Mouse (Mus musculus): Measurements from ENCODE around the gene Rpsa. TPM values are rescaled to one million over a fixed set of nuclear protein-coding genes. Genes with fewer than 3 reads are reported as not detected.

Gene Rpsa
- total RNA-seq, 2 experiments from 2014 or later: 2,951 to 3,677 TPM

GRCm38 (mm10) chr9:120111156-120111945 is 16.1 kb upstream of the Rpsa start:
- ATAC-seq (replicated peaks; ENCODE audit: poor library complexity, severe bottlenecking): no peak

DNA sequence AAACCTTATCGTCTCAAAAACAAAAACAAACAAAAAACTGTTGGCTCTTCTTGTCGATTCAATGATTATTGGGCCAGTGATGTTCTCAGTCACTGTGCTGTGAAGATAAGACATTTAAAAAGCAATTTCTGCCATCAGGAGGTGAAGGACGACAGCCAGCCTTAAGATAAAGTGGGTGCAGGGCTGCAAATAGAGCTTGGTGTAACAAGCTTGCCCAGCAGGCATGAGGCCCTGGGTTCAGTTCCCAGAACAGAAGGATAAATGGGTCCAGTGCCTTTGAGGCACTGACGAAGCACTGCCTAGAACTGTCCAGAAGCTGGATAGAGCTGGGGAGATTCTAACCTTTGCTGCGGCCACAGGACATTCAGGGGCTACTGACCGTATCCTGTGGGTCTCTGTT is 15.0 kb upstream of the Rpsa start:
- no peak for ATAC-seq (replicated peaks; ENCODE audit: poor library complexity, severe bottlenecking)

DNA sequence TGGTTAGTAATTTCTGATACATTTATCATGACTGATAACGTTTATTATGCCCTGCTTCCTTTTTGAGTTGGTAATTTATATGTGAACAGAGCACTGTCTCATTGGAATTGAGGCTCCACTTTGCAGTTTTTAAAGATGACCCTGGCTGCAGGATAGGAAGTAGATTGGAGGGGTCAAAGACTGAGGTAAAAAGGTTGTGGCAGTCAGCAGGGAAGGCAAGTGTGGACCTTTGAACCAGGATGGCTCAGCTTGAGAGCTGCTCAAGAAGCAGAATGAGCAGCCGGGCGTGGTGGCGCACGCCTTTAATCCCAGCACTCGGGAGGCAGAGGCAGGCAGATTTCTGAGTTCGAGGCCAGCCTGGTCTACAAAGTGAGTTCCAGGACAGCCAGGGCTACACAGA is 14.0 kb upstream of the Rpsa start:
- no peak for ATAC-seq (replicated peaks; ENCODE audit: poor library complexity, severe bottlenecking)

GRCm38 (mm10) chr9:120114051-120114788 is 13.3 kb upstream of the Rpsa start:
- no peak for ATAC-seq (replicated peaks; ENCODE audit: poor library complexity, severe bottlenecking)

DNA sequence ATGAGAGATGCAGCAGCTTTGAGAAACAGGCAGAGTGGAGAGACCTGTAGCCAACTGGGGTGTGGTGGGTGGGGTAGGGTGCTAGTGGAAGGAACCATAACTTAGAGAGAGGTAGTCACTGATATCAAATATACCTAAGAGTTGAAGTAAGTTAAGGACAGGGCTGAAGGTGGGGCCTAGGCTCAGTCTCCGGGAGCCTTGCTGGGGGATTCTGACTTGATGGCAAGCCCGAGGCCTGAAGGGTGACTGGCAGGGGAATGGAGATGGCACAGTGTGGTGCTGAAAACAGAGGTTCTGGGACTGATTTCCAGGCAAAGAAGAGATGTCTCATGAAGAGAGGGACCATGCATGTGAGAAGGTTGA is 12.7 kb upstream of the Rpsa start:
- no peak for ATAC-seq (replicated peaks; ENCODE audit: poor library complexity, severe bottlenecking)

DNA sequence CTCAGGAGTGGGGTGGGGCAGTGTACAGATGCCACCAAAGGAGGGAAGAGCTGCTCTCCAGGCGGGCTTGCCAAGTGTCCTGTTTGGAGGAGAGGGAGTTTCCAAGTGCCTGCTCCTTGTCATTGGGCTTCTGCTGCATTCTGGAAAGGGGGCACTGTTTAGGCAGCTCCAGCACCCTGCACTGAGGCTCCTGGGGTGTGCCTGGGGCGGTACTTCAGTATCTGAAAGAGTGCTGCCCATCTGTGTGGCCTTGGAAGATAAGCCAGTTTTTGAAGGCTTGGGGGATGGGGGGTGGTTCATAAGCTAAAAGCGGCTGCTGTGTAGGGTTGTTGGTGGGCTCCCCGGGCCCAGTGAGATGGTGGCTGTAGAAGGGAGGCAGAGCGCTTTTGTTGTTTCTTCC is 11.9 kb upstream of the Rpsa start:
- ATAC-seq (replicated peaks; ENCODE audit: poor library complexity, severe bottlenecking): no peak

DNA sequence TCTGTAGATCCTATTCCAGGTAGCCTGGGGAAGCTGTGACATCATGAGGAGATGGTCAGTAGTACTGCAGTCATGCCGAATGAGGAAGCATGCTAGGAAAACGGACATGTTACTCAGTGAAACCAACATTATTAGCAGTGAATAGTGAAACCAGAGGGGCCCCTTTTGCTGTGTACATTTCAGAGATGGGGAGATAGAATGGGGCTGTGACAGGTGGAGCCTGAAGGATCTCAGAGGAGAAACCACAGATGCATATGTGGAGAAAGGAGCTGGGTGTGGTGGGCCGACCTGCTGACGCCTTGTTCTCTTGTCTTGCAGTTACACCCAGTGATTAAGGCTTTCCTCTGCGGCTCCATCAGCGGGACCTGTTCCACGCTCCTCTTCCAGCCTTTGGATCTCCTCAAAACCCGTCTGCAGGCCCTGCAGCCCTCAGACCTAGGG is 11.3 kb upstream of the Rpsa start:
- peak; percentile 80 for ATAC-seq (replicated peaks; ENCODE audit: poor library complexity, severe bottlenecking)

GRCm38 (mm10) chr9:120118212-120118611 is 9.3 kb upstream of the Rpsa start:
- ATAC-seq (replicated peaks; ENCODE audit: poor library complexity, severe bottlenecking): peak; percentile 67

GRCm38 (mm10) chr9:120120503-120120902 is 7.0 kb upstream of the Rpsa start:
- no peak for ATAC-seq (replicated peaks; ENCODE audit: poor library complexity, severe bottlenecking)

DNA sequence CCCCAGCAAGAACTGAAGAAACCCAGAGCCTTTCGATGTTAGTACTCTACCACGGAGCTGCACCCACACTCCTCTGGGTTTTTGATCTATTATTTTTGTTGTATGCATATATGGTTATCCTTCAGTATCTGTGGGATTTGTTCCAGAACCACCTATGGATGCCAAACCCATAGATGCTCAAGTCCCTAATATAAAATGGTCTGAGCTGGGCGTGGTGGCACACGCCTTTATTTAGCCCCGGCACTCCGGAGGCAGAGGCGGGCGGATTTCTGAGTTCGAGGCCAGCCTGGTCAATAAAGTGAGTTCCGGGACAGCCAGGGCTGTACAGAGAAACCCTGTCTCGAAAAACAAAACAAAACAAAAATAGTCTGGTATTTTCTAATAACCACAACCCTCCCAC is 621 bp upstream of the Rpsa start:
- ATAC-seq (replicated peaks; ENCODE audit: poor library complexity, severe bottlenecking): no peak

- no peak for ATAC-seq (replicated peaks; ENCODE audit: poor library complexity, severe bottlenecking)
Observed at GRCm38 (mm10) chr9:120129276-120129675, 1.8 kb downstream of the Rpsa start.

- no peak for ATAC-seq (replicated peaks; ENCODE audit: poor library complexity, severe bottlenecking)
Observed at GRCm38 (mm10) chr9:120131784-120132288, 4.3 kb downstream of the Rpsa start.

GRCm38 (mm10) chr9:120132980-120133754 is 5.7 kb downstream of the Rpsa start:
- peak; percentile 26 for ATAC-seq (replicated peaks; ENCODE audit: poor library complexity, severe bottlenecking)

DNA sequence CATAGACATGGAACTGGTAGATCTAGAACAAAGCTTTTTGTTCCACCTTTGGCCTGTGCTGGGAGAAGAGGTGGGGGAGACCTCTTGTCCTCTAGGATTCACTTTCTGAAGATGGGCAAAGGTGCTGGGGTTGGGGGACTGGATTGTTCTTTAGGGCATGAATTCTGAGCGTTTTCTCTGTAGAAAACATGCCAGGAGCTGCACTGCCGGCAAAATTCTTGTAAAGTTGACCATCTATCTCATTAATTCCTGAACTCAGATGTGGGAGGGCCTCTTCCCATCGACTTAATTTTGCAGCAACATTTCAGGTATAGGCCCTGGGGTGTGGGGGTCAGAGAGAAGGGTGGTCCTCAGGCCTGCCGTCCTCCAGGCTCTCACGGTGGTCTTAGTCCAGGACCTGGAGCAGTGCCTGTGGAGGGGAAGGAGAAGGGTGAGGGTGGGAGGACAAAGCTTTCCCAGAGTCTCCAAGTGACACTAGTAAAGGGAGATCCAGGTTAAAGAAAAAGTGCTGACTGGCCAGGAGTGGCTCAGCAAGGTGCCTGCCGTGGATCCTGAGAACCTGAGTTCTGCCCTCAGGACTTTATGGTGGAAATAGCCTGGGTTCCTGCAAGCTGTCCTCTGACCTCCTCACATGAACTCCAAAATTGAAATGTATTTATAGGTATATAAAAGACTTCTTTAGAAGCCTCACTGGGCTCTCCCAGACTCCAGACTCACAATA is 6.4 kb downstream of the Rpsa start:
- ATAC-seq (replicated peaks; ENCODE audit: poor library complexity, severe bottlenecking): no peak

GRCm38 (mm10) chr9:120134529-120135160 is 7.2 kb downstream of the Rpsa start:
- ATAC-seq (replicated peaks; ENCODE audit: poor library complexity, severe bottlenecking): 0 out of 2 replicates have a peak, but pooled peaks have one; percentile 14

DNA sequence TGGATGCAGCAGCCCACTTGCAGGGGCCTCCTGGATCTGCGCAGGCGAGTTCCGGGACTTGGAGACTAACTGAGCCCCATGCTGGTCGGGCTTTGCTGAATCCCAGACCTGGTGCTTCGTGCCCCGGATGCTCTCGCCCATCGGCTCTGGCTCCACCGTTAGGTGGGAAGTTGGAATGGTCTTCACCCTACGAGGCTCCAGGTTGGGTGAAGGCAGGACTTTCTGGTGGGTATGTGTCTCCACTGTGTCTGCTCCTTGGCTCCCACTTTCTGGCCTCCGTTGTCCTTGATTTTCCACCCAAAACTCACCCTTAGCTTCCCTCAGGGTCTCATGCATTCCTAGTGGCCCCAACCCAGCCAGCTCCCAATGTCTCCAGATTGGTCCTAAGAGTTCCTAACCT is 8.0 kb downstream of the Rpsa start:
- ATAC-seq (replicated peaks; ENCODE audit: poor library complexity, severe bottlenecking): no peak

DNA sequence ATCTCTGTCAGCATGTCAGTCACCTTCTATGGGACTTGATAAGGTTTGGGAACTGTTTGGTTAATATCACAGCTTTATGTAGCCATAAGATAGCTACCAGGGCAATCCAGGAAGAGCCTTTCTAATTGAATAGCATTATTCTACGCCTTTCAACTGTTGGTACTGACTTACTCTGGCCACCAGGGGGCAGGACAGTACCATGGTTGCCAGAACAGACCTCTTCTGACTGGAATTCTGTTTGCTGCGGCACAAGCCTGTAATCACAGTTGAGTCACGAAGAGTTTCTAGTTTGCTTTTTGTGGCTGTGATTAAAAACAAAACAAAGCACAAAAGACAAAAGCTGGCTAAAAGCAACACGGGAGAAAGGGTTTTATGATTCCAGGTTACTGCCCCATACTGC is 13.2 kb downstream of the Rpsa start:
- ATAC-seq (replicated peaks; ENCODE audit: poor library complexity, severe bottlenecking): peak; percentile 89

DNA sequence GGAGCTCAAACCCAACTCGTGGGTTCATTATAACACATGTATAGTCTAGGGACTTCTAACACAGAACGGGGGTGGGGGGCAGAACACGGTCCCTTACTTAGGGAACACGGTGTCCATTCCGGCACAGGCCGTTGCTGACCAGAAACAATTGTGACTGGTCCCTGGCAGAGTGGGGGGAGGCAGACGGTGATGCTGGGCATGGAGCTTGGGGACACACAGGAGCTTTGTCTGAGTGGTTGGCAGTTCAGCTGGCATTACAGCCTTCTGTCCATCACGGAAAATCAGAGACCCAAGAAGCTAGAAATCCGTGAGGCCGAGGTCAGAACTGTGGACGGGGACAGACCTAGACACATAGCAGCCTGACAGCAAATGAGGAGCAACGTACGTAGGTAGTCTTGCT is 17.0 kb downstream of the Rpsa start:
- ATAC-seq (replicated peaks; ENCODE audit: poor library complexity, severe bottlenecking): no peak

- no peak for ATAC-seq (replicated peaks; ENCODE audit: poor library complexity, severe bottlenecking)
Observed at GRCm38 (mm10) chr9:120149222-120149828, 21.8 kb downstream of the Rpsa start, which contains the start of gene Mobp. TSS of gene Mobp (plus strand) at chr9:120149707.

All from granulocyte monocyte progenitor cell, adult 5-6 weeks (primary cell).